ENCODE assay signal across 20 mouse cellular contexts in genomic region chr12:40995618-40996370, GRCm38 (mm10). TPM values are rescaled to one million over a fixed set of nuclear protein-coding genes. Genes with fewer than 3 reads are reported as not detected.
"Had no signal": no experiment of that assay in that cellular context is flagged by ENCODE, and none has a peak within 500 bp of the region (broad histone marks: within the 10 kb centered on the region; RNA-seq: fewer than 3 reads in every experiment).

No protein-coding gene starts in this region.

- H3K9ac ChIP-seq: liver, postnatal 0 days; lung, embryonic 15.5 days; midbrain, embryonic 13.5 days; midbrain, embryonic 15.5 days; neural tube, embryonic 12.5 days; stomach, embryonic 15.5 days had no signal

- ATAC-seq: liver, postnatal 0 days; lung, postnatal 0 days; midbrain, embryonic 13.5 days; midbrain, embryonic 15.5 days had no signal

- H3K36me3 ChIP-seq: lung, embryonic 15.5 days; midbrain, embryonic 13.5 days; midbrain, embryonic 15.5 days; neural tube, embryonic 12.5 days; stomach, embryonic 15.5 days had no signal

- H3K4me1 ChIP-seq: lung, embryonic 15.5 days; megakaryocyte, embryonic 14.5 days; midbrain, embryonic 13.5 days; midbrain, embryonic 15.5 days; neural tube, embryonic 12.5 days; stomach, embryonic 15.5 days had no signal

- H3K4me3 ChIP-seq: lung, embryonic 15.5 days; megakaryocyte, embryonic 14.5 days; midbrain, embryonic 13.5 days; midbrain, embryonic 15.5 days; neural tube, embryonic 12.5 days; stomach, embryonic 15.5 days had no signal

- H3K9me3 ChIP-seq: lung, embryonic 15.5 days; midbrain, embryonic 13.5 days; midbrain, embryonic 15.5 days; neural tube, embryonic 12.5 days; stomach, embryonic 15.5 days had no signal

- DNase-seq: liver, postnatal 0 days; lung, adult 2 months; lung, postnatal 14 days; lung, postnatal 36 days; right cerebral cortex, adult 18-20 months; right cerebral cortex, postnatal 25 days; thymus, adult 2 months; thymus, postnatal 25 days; thymus, postnatal 4 days had no signal

- H3K27me3 ChIP-seq: lung, embryonic 15.5 days; megakaryocyte, embryonic 14.5 days; midbrain, embryonic 13.5 days; midbrain, embryonic 15.5 days; neural tube, embryonic 12.5 days; stomach, embryonic 15.5 days had no signal

- H3K4me2 ChIP-seq: lung, embryonic 15.5 days; midbrain, embryonic 11.5 days; midbrain, embryonic 13.5 days; midbrain, embryonic 15.5 days; neural tube, embryonic 12.5 days; stomach, embryonic 15.5 days had no signal

- H3K27ac ChIP-seq: lung, embryonic 15.5 days; macrophage; midbrain, embryonic 13.5 days; midbrain, embryonic 15.5 days; neural tube, embryonic 12.5 days; stomach, embryonic 15.5 days; stomach, postnatal 0 days had no signal

RNA-seq across cellular contexts. Expression of gene Immp2l, which starts 28.1 kb away (rescaled TPM):
- total RNA-seq: monocyte, adult 5-6 weeks had no signal
